Mouse (Mus musculus): Measurements from ENCODE around the gene 4930503B20Rik.

The 4930503B20Rik gene

DNA sequence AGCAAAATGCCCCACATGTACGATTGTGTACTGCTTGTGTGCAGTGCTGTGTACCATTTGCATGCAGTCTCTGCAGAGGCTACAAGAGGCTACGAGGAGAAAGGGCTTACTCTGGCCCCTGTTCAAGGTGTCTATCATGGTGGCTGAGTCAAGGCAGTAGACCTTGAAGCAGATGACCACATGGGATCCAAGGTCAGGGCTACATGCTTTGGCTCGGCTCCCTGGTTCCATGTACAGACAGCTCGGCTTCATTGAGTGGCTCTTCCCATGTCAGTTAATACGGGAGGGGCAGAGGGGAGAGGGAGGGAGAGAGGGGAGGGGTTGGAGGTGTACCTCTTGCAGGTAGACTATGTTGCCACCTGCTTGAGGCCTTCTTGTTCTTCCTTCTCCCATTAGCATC is 1.3 kb upstream of the 4930503B20Rik start:
- in situ Hi-C loops (cut with MboI, MseI) = no loop called here

DNA sequence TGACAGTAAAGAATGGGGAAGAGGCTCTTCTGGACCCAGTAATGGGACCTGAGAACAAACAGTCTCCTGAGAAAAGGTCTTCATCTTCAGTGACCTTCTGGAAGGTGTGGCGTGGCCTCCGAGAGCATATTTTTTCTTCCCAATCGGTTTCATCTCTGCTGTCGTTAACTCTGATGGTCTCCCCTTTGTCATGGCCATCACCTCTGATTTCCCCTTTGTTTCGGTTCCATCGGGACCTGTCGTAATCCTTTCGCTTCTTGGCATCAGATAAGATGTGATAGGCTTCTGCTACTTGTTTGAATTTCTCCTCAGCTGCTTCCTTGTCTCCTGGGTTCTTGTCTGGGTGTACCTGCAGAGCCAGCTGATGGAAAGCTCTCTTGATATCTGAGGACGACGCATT is 401 bp downstream of the 4930503B20Rik start:
- in situ Hi-C loops (cut with MboI, MseI) = no loop called here

DNA sequence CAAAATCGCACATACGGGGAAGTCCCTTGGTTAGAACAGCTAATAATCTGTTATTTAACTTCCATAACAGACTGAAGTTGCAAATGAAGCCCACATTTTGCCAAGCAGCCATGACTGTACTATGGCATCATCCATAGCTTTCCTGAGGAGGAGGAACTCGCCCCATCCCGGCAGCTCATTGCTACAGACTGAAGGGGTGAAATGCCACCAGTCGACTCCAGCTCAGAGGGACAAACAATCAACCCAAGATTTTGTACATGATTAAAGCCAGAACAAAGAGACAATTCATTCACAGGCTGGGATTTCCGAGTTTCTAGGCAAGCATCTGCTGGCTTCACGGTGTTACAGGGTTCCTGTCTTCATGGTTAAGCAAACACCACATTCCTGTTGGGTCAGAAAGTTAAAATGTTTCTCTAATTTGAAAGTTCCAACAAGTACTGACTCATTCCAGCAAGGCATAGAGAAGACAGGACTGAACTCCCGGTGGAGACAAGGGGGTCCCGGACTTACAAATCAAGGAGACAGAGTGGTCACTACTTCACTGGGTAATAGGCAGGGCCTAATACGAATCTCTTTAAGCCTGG is 1.7 kb downstream of the 4930503B20Rik start:
- in situ Hi-C loops (cut with MboI, MseI) = no loop called here

DNA sequence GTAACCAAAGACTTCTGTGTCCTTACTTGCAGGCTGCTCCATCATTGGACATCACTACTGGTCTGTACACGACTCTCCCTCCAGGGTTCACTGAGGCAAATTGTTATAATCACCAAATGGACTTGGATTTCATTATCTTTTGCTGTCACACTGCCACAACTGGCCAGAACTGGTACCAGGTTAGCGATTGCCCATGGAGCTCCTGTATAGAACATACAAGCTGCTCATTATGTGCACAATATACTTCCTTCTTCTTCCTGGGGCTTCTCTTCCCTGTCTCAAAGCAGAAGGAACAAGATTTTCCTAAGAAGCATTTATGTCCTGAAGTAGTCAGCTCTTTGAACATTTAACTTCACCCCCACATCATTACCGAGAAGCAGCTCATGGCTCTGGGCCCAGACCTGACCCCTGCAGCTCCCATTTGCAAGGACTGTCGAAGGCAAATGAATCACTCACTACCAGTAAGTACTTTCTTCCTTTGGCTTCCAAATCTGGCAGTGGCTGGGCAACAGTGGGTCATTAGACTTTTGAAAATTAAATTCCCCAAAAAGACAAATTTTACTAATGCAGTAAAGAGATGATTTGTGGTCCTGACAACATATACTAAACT is 9.2 kb downstream of the 4930503B20Rik start:
- in situ Hi-C loops (cut with MboI, MseI) = no loop called here

DNA sequence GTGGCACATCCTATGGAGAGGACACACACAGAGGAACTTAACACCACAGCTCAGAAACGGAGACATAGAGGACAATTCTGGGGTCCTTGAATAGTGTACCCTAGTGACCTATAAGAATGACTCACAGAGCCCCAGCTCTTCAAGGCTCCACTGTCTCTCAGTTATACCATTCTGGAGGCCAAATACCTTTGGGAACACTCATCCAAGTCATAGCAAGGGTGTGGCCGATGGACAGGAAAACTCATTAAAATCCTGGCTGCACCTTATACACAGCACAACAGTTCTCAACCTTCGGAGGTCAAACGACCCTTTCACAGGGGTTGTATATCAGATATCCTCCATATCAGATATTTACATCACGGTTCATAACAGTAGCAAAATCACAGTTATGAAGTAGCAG is 18.6 kb downstream of the 4930503B20Rik start:
- in situ Hi-C loops (cut with MboI, MseI) = no loop called here

DNA sequence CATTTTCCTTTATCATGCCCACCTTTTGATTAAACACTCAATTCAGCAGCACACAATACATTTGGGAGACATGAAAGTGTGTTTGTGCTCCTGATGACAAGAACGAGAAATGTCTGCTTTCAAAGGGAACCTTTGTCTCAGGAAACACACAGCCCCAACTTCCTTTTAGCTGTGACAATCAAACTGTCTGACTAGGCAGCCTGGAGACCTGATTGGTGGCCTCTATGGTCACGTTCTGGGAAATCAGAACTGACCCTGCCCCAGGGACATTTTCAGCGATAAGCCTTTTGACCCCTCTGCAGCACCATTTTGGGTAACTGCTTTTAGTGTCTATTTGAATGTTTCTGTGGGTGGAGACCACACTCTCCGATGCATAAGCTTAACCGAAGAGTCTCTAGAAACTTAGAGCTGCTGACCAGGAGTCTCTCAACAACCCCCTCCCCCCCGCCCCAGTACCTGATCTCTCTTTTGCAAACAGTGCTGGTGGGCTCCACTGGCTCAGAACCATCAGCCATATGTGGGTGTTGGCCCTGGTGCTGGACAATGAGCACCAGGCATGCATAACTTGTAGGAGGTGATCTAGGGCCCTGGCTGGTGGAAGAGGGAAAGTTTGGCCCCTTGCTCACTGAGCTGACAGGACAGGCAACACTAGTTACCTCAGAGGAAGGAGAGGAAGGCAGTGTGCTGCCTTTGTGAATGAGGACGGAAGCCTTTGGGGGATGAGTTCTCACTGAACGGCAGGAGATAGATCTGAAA is 22.7 kb downstream of the 4930503B20Rik start:
- in situ Hi-C loops (cut with MboI, MseI) = no loop called here

DNA sequence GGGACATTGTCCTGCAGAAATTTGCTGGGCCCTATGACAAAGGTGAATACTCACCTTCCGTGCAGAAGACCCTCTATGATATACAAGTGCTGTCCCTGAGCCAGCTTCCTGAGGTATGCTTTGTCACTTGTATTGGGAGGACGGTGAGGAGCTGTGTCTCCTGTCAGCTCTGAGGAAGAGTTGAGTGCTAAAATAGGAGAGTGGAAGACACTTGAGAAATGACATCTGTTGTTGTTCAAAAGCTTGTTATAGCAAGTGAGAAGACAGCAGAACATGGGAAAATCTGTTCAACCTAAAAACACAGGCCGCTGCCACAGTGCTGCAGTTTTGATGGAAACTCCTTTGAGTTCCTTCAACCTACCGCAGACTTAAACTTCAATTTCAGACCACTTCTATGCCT is 25.4 kb downstream of the 4930503B20Rik start:
- in situ Hi-C loops (cut with MboI, MseI) = no loop called here

DNA sequence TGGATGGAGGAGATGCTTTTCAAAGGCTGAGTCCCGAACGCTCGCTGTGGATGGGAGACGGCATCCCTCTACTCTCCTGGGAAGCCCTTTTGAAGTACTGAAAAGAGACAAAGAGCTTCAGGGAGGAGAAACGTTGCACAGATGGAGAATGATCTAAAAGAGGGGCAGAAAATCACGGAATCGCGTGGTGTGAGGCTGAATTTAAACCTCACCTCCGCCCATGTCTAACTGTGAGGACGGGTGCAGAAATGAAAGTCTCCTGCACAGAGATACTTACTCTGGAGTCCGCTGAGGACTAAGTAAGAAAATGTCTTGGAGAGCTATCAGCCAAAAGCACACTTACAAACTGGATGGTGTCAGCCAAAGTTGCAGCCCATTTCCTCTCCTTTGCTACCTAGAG is 29.2 kb downstream of the 4930503B20Rik start:
- in situ Hi-C loops (cut with MboI, MseI) = no loop called here

DNA sequence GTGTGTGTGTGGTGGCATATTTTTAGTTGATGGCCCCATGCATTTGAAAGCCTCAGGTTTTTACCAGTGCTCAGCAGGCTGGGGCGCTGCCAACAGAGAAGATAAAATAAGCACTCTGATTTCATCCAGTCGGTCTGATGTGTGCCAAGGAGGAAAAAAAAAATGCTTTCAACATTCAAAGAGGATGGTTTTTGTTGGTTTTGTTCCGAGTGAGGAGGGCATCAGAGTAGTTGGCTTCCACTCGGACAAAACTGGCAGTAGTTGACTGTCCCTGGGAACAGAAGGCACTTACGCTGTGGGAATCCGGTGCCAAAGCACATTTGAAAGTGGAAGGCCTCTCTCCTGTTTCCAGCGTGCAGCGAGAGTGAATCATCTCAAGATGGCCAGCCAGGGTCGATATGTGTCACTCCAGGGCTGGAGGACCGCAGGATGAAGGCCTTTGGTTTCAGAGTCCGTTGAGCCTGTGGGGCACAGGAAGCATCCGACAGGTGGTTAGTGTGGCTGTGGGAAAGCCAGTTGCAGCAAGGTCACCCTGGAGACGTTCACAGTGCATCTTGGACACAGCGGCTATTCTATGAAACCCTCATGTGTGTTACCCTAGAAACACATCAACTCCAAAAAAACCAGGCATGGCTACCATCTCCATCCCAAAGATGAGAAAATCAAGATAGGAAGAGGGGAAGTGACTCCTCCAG is 30.4 kb downstream of the 4930503B20Rik start:
- in situ Hi-C loops (cut with MboI, MseI) = no loop called here

DNA sequence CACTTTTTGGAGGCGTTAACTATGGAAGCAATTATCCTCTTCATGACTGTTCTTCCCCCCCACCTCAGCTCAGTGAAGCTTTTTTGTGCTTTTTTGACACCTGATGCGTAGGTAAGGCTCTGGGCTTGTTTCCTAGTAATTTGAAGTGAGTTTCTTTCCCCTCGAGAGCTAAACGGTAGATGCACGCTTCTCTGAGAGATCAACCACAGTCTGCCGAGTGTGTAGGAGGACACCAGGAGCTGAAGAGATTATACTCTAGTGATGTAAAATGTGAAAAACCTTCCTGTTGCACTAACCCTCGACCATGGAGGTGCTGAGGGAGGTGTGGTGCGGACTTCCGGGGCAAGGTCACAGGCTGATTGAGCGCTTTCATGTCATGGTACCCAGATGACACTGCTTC is 31.0 kb downstream of the 4930503B20Rik start:
- in situ Hi-C loops (cut with MboI, MseI) = no loop called here

DNA sequence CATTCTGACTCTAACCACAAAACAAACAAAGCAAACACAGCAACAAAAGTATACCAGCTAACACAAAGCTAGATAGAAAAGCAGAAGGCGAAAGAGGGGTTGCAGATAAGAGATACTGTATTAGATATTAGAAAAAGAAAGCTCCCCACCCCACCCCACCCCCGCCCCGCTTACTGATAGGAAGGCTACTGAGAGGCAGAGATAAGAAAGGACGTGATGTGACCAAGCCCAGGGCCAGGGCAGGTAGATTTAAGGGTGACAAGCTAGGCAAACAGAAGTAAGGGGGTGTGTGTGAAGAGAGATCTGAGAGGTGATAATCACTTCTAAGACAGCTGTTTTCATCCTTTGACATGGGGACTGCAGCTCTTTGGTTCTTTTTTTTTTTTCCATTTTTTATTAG is 32.8 kb downstream of the 4930503B20Rik start:
- in situ Hi-C loops (cut with MboI, MseI) = no loop called here

DNA sequence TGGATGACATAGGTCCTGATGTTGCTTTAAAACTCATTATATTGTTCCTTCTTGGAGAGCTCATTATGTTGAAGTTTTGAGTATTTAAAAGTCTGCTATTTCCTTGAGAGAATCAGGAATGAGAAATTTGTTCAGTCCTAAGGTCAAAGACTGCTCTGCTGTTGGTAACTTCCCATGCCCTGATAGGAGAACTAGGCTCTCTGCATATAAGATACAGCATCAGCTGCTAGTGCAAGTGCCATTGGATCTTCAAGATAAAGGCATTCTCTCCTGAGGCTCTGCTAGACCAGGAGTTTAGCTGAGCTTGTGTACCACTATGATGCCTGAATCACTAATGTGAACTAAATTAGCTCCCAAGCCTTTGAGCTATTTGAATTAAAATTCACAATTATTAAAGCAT is 33.2 kb downstream of the 4930503B20Rik start:
- in situ Hi-C loops (cut with MboI, MseI) = no loop called here

DNA sequence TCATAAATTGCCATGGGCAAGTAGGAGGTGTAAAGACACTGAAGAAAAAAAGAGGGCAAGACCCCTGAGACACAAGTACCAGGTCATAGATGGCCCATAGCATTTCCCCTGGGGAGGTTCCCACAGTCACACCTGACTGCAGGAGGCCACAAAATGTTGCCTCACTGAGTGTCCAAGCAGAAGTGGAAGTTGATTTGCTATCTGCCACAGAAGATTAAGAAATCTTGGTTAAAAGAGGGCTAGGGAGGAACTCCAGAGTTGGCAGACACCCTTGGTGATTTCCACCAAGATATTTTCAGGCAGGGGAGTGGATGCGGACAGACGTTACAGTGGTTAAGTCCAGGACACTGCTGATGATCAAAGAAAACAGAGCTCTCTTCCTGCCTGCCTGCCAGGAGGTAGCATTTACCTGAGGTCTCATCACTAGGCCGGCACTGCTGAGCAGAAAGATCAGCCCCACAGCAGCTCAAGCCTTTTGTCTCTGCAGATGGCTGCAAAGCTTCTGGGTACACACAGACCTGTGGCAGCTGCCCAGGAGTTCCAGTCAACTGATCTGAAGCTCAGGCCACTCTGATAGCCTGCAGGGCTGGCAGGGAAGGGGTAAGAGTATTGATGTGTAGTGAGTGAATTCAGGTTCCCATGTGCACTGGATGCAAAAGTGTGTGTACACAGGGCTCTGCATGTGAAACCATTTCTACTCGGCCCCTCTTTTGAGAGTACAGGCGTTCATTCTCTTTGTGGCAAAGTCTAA is 34.4 kb downstream of the 4930503B20Rik start:
- in situ Hi-C loops (cut with MboI, MseI) = no loop called here

DNA sequence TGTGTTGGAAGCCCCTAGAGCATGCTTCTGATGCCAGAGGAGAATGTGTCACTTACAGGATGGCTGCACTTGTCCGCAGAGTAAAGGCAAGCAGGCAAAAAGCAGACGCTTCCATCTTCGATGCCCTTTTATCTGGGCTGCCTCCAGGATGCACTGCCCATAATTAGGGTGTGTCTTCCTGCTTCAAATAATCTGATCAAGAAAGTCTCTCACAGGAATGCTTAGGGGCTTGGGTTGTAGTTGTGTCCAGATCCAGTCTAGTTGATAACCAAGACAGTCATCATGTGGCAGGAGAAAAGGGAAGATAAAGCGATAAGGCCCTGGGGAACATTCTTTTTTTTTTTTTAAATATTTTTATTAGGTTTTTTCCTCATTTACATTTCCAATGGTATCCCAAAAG is 35.6 kb downstream of the 4930503B20Rik start, which contains the start of gene Dnase2b:
TSS of gene Dnase2b (minus strand) at position 101 of the 400 bp plus-strand sequence.
- in situ Hi-C loops (cut with MboI, MseI) = no loop called here

DNA sequence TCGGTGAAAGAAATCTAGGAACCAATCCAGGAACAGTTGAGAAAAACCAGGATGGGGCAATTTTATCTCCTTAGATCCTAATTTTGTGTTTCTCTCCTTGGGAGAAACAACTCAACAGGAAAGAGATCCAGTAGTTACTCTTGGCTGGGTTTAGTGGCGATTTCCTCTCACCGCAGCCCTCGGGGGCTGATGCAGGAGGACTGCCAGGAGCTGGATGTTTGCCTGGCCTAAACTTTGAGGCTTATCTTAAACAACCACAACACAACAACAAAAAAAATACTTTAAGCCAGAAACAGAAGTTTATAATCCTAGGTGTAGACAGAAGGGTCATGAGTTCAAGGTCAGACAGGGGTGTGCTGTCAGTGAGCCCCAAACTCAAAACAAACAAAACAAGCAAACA is 39.3 kb downstream of the 4930503B20Rik start:
- in situ Hi-C loops (cut with MboI, MseI) = no loop called here

DNA sequence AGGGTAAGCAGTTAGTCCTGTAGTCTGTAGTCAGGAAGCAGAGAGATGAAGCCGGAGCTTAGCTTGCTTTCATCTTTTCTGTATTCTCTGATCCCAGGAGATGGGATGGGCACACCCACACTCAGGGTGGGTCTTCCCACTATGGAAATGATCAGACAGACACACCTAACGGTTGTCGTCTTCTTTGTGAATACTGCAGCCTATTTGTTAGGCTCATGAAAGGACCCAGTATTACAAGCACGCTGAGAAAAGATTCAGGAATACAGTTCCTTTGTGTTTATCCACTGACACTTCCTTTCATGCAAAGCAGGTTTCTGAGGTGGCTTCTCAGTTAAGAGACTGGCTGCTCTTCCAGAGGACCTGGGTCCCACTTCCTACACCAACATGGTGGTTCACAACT is 39.9 kb downstream of the 4930503B20Rik start:
- in situ Hi-C loops (cut with MboI, MseI) = no loop called here

DNA sequence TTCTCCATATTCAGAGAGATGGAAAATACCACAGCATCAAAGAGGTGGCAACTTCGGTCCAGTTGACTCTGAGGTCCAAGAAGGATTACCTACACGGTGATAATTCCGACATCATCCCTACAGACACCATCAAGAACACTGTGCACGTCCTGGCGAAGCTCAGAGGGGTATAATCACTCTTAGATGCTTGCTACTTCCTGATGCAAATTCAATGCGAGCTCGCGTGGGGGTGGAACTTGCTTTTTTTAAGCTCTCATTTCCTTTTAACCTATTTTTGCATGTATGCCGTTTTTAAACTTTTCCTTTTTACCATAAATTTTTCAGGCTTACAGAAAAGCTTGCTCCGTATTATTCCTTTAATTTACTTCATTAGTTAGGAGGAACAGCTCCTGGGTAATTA is 40.8 kb downstream of the 4930503B20Rik start:
- in situ Hi-C loops (cut with MboI, MseI) = no loop called here

DNA sequence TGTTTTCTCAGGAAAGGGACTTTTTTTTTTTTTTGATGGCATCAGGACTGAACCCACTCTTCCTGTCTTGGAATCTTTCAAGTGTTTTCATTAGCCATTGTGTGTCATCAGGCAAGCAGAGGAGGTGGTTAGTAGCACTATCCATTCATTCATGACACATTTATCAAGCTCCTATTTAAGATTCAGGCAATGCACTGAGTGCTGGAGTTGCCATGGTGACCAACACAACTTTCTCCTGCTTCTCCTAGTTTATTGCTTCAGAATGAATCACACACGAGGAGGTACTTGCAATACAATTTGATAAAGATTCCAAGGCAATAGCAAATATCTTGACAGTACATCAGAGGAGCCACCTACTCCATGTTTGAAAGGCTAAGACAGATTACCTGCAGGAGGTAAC is 43.7 kb downstream of the 4930503B20Rik start:
- in situ Hi-C loops (cut with MboI, MseI) = loop anchor here (10.0 kb wide), 1 partner anchor 1103 kb away; no protein-coding TSS in a partner anchor

DNA sequence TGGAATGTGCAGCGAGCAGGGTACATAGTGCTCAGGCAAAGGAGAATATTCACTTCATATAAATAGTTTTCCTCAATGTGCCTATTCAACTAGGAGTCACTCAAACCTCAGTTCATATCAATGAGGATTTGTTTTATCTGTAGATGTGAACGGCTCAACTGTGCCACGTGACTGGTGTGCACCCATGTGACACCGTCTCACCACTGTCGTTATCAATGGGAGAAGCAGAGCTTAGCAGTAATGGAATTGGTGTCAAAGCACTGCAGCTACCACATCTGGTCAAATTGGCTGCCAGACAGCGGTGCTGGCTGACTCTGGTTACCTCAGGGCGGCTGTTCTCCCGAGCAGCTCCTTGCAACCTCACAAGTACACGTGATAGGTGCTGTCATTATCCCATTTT is 46.5 kb downstream of the 4930503B20Rik start:
- in situ Hi-C loops (cut with MboI, MseI) = loop anchor here (10.0 kb wide), 1 partner anchor 1100 kb away; no protein-coding TSS in a partner anchor

DNA sequence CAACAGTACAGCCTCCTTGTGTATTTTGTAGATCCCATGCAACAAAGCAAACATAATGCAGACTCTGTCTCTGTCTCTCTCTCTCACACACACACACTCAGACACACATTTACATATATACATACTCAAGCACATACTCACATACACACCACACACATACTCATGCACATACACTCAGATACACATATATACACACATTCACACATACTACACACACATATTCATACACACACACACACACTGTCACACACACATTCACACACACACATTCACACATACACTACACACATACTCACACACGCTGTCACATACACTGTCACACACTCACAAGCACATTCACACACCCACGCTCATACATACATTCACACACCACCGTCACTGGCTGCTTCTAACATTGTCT is 48.6 kb downstream of the 4930503B20Rik start:
- in situ Hi-C loops (cut with MboI, MseI) = loop anchor here (10.0 kb wide), 1 partner anchor 1098 kb away; no protein-coding TSS in a partner anchor

DNA sequence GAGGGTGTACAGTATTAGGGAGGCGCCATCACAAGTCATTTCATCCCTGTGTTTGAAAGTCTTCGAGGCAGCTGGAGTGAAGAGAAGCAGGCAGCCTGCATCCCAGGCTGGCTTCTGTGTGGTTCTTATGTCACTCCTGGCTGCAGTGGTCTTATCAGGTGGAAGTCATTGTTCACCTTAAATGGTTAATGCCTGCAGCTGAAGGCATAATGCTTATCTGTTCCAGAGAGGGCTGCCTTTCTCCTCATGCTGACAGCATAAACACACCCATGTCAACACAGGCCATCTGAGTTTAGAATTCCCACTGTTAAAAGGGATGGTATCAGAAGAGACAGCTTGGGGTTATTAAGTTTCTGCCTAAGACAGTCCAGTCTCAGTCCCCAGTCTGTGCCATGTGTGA is 49.9 kb downstream of the 4930503B20Rik start:
- in situ Hi-C loops (cut with MboI, MseI) = loop anchor here (10.0 kb wide), 1 partner anchor 1096 kb away; no protein-coding TSS in a partner anchor

Measured in T-helper 1 cell (primary cell).